In genomic region chr2:20519447-20520098, GRCm38 (mm10) we compare ENCODE assay signal across 8 mouse cellular contexts.
DNase-seq lines count a peak whose midpoint lies in the region; ATAC-seq lines count a peak whose summit lies in the region.

No protein-coding gene starts in this region.

- H3K4me1 ChIP-seq in embryonic facial prominence, embryonic 11.5 days (ENCODE audit: control insufficient read depth, insufficient read depth, low read length), result no peaks in the 10 kb centered on the region
- H3K4me1 ChIP-seq in heart, embryonic 11.5 days (ENCODE audit: control insufficient read depth, insufficient read depth, low read length), result peaks cover 6% of the 10 kb centered on the region; the same call in 1 of the 2 replicates
- H3K4me1 ChIP-seq in kidney, embryonic 15.5 days, result peaks cover 32% of the 10 kb centered on the region
- peaks cover 19% of the 10 kb centered on the region for H3K4me1 ChIP-seq in stomach, embryonic 15.5 days

- H3K36me3 ChIP-seq in embryonic facial prominence, embryonic 11.5 days (replicated peaks; ENCODE audit: control insufficient read depth, insufficient read depth, low read depth, low read length), result no peaks in the 10 kb centered on the region
- H3K36me3 ChIP-seq in heart, embryonic 11.5 days (ENCODE audit: control insufficient read depth, insufficient read depth, low read length), result no peaks in the 10 kb centered on the region
- H3K36me3 ChIP-seq in kidney, embryonic 15.5 days, result no peaks in the 10 kb centered on the region
- H3K36me3 ChIP-seq in stomach, embryonic 15.5 days, result no peaks in the 10 kb centered on the region

- no peaks in the 10 kb centered on the region for H3K9me3 ChIP-seq in embryonic facial prominence, embryonic 11.5 days (replicated peaks; ENCODE audit: control insufficient read depth, low read length)
- H3K9me3 ChIP-seq in heart, embryonic 11.5 days (replicated peaks; ENCODE audit: control insufficient read depth, low read length), result no peaks in the 10 kb centered on the region
- H3K9me3 ChIP-seq in kidney, embryonic 15.5 days (replicated peaks), result 0 out of 2 replicates have a peak, but pooled peaks cover 2% of the 10 kb centered on the region
- no peaks in the 10 kb centered on the region for H3K9me3 ChIP-seq in stomach, embryonic 15.5 days

- peak overlapping the region; percentile 54 for H3K4me3 ChIP-seq in embryonic facial prominence, embryonic 11.5 days (ENCODE audit: low read depth, low read length)
- H3K4me3 ChIP-seq in heart, embryonic 11.5 days (ENCODE audit: low read depth, low read length), result peak overlapping the region; percentile 55
- H3K4me3 ChIP-seq in kidney, embryonic 15.5 days (replicated peaks), result peak overlapping the region; percentile 69
- peak overlapping the region; percentile 51 for H3K4me3 ChIP-seq in stomach, embryonic 15.5 days (replicated peaks)

- WGBS in embryonic facial prominence, embryonic 11.5 days, result under 1% methylated on average over 39 of the region's 39 CpGs
- WGBS in heart, embryonic 11.5 days (ENCODE audit: insufficient replicate concordance), result under 1% methylated on average over 39 of the region's 39 CpGs
- WGBS in kidney, embryonic 15.5 days, result under 1% methylated on average over 39 of the region's 39 CpGs
- WGBS in stomach, embryonic 15.5 days, result under 1% methylated on average over 39 of the region's 39 CpGs

- peak overlapping the region; percentile 56 for H3K27ac ChIP-seq in embryonic facial prominence, embryonic 11.5 days (replicated peaks; ENCODE audit: low read depth, low read length)
- peak overlapping the region; percentile 54 for H3K27ac ChIP-seq in heart, embryonic 11.5 days (ENCODE audit: low read depth, low read length)
- H3K27ac ChIP-seq in kidney, embryonic 15.5 days, result peak overlapping the region; percentile 94
- peak overlapping the region; percentile 93 for H3K27ac ChIP-seq in stomach, embryonic 15.5 days

- H3K9ac ChIP-seq in embryonic facial prominence, embryonic 11.5 days (replicated peaks; ENCODE audit: low read length), result peak overlapping the region; percentile 84
- peak overlapping the region; percentile 73 for H3K9ac ChIP-seq in heart, embryonic 11.5 days (ENCODE audit: low read depth, low read length)
- H3K9ac ChIP-seq in kidney, embryonic 15.5 days, result peak overlapping the region; percentile 74
- H3K9ac ChIP-seq in stomach, embryonic 15.5 days, result peak overlapping the region; percentile 46

- intact Hi-C loops in left cerebral cortex, postnatal 4 days (cut with DNase I), result loop anchor here (10.0 kb wide), 1 partner anchor 155 kb away; no protein-coding TSS in a partner anchor

- peak; percentile 81 for ATAC-seq in embryonic facial prominence, embryonic 11.5 days (replicated peaks; ENCODE audit: insufficient number of reproducible peaks, low FRiP score, low TSS enrichment, low read depth)
- ATAC-seq in heart, embryonic 11.5 days (replicated peaks; ENCODE audit: insufficient number of reproducible peaks, low FRiP score, low TSS enrichment), result peak; percentile 79
- peak; percentile 93 for ATAC-seq in kidney, embryonic 15.5 days (replicated peaks; ENCODE audit: low FRiP score)
- peak; percentile 88 for ATAC-seq in stomach, embryonic 15.5 days (ENCODE audit: insufficient read depth, low FRiP score, low read depth)

- H3K4me2 ChIP-seq in embryonic facial prominence, embryonic 11.5 days (ENCODE audit: low read depth, low read length), result peak overlapping the region; percentile 81
- peak overlapping the region; percentile 74 for H3K4me2 ChIP-seq in heart, embryonic 11.5 days
- H3K4me2 ChIP-seq in kidney, embryonic 15.5 days, result peak overlapping the region; percentile 65
- peak overlapping the region; percentile 74 for H3K4me2 ChIP-seq in stomach, embryonic 15.5 days

- DNase-seq in left cerebral cortex, postnatal 4 days, result peak; percentile 49
- no peak for DNase-seq in left cerebral cortex, adult 8-10 months (ENCODE audit: low spot score in 2 of 2)
- DNase-seq in embryonic facial prominence, embryonic 11.5 days (ENCODE audit: low spot score), result peak; percentile 72
- peak; percentile 75 for DNase-seq in lung, postnatal 14 days
- no peak for DNase-seq in frontal cortex, postnatal 25 days (ENCODE audit: low spot score in 2 of 2)

- H3K27me3 ChIP-seq in embryonic facial prominence, embryonic 11.5 days (ENCODE audit: control insufficient read depth, insufficient read depth, low read length), result no peaks in the 10 kb centered on the region
- no peaks in the 10 kb centered on the region for H3K27me3 ChIP-seq in heart, embryonic 11.5 days (ENCODE audit: control insufficient read depth, insufficient read depth, low read length)
- no peaks in the 10 kb centered on the region for H3K27me3 ChIP-seq in kidney, embryonic 15.5 days
- H3K27me3 ChIP-seq in stomach, embryonic 15.5 days (replicated peaks), result no peaks in the 10 kb centered on the region

Comparison
In these comparisons a context has a peak if more than half of its experiments do, and no peak if none do; other contexts are left out.
1. DNase-seq: peak in left cerebral cortex, postnatal 4 days (single experiment), embryonic facial prominence, embryonic 11.5 days (single experiment) and lung, postnatal 14 days (single experiment); none in left cerebral cortex, adult 8-10 months (0 of 2) and frontal cortex, postnatal 25 days (0 of 2).
2. Peak in every context shown above with its lines, with median percentiles within 50 percentile points of each other: ATAC-seq, H3K27ac ChIP-seq, H3K4me2 ChIP-seq, H3K4me3 ChIP-seq and H3K9ac ChIP-seq.